Mouse (Mus musculus) hindbrain, embryonic 14.5 days (tissue): ENCODE data around the gene Masp2. TPM values are rescaled to one million over a fixed set of nuclear protein-coding genes. Genes with fewer than 3 reads are reported as not detected.

Experiments used
- ATAC-seq: fragments of 200-750 bp; cut with Nextera tagmentation; 2 replicates; pipeline ENCODE4 v1.8.0; 2017; ENCODE audit warnings: moderate number of reproducible peaks, mild to moderate bottlenecking, moderate TSS enrichment, moderate library complexity; ENCODE audit not compliant: low FRiP score
- DNase-seq: peaks from one replicate; pipeline ENCODE4 v3.0.0-alpha.2; 2015; ENCODE audit warnings: low spot score
- H3K27ac ChIP-seq: fragments of 300-500 bp; sonication (generic); 2 replicates; pipeline ENCODE4 v1.5.1; 2014; ENCODE audit warnings: mild to moderate bottlenecking, moderate library complexity
- H3K27me3 ChIP-seq: fragments of 300-500 bp; sonication (generic); 2 replicates; pipeline ENCODE4 v1.6.1; 2014; ENCODE audit warnings: mild to moderate bottlenecking, low read length, mixed read lengths; ENCODE audit not compliant: control insufficient read depth, insufficient read depth
- H3K36me3 ChIP-seq: fragments of 300-500 bp; sonication (generic); replicated peaks from 2 replicates; pipeline ENCODE4 v1.6.1; 2014; ENCODE audit not compliant: control insufficient read depth, insufficient read depth
- H3K4me1 ChIP-seq: fragments of 300-500 bp; sonication (generic); replicated peaks from 2 replicates; pipeline ENCODE4 v1.6.1; 2014; ENCODE audit warnings: antibody characterized with exemption, low read length, mixed read lengths; ENCODE audit not compliant: control insufficient read depth, insufficient read depth
- H3K4me2 ChIP-seq: fragments of 300-500 bp; sonication (generic); replicated peaks from 2 replicates; pipeline ENCODE4 v1.6.1; 2014; ENCODE audit warnings: mild to moderate bottlenecking, moderate library complexity
- H3K4me3 ChIP-seq: fragments of 300-500 bp; sonication (generic); replicated peaks from 2 replicates; pipeline ENCODE4 v1.5.1; 2014; ENCODE audit warnings: mild to moderate bottlenecking, low read length
- H3K9ac ChIP-seq: fragments of 300-500 bp; sonication (generic); 2 replicates; pipeline ENCODE4 v1.6.1; 2014
- H3K9me3 ChIP-seq: fragments of 300-500 bp; sonication (generic); 2 replicates; pipeline ENCODE4 v1.6.1; 2016; ENCODE audit warnings: low read length; ENCODE audit not compliant: control insufficient read depth
- WGBS: fragments of 180-500 bp; shearing (Covaris S2); extraction: QIAGEN DNeasy Blood & Tissue Kit; methylation state at CpG from one replicate; pipeline ENCODE4 v1.1.7; 2014; 5-methylcytosine and 5-hydroxymethylcytosine counted together
- polyA plus RNA-seq: library from polyadenylated mRNA; unstranded; fragments of >200 nt; fragmentation: Nextera tagmentation; extraction: Ambion mirVana; gene quantifications from 2 replicates; pipeline ENCODE4 v1.2.1, GENCODE M21; 2014

Gene Masp2
- polyA plus RNA-seq, 1 experiment from 2014 or later: 0.20 TPM

DNA sequence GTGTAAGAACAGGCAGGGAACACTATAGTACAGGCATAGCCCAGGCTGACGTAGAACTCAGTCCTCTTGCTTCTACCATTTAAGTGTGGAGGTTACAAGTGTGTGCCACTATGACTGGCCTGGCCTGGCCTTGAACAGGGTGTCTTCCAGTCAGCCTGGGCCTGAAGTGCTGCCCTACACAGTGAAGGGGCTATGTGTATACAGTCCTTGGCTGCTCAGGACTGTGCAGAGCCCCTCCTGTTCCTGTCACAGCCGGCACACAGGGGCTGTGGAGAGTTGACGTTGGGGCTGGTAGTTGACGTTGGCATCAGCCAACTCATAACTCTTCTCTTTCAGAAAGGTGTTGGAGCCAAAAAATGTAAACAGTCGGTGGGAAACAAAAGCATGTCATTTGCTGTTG is 20.9 kb upstream of the Masp2 start:
- H3K27me3 ChIP-seq: no peaks in the 10 kb centered on the region
- WGBS: 93% methylated on average over 5 of the region's 5 CpGs
- peaks cover 70% of the 10 kb centered on the region for H3K36me3 ChIP-seq

DNA sequence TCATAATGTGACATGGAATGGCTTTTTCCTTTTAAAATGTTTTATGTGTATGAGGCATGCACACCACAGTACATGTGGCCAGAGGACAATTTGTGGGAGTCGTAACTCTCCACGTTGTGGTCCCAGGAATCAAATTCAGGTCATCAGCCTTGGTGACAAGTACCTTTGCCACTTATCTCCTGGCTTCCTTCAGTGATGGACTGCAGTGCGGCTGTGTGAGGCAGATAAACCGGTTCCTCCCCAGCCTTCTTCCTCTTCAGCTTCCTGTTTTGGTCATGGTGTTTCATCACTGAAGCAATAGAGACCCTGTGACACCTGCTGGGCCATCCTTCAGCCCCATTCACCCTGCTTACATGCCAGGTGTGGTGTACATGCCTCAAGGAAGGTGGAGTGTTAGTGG is 19.1 kb upstream of the Masp2 start:
- Histone ChIP-seq H3K9me3 (no peaks in the 10 kb centered on the region), H3K4me3 (no peak overlapping the region), H3K36me3 (peaks cover 52% of the 10 kb centered on the region), H3K27ac (no peak overlapping the region), H3K27me3 (no peaks in the 10 kb centered on the region), H3K4me1 (no peaks in the 10 kb centered on the region), H3K9ac (no peak overlapping the region), H3K4me2 (no peak overlapping the region)
- no peak for ATAC-seq
- no peak for DNase-seq
- 80% methylated on average over 4 of the region's 4 CpGs for WGBS

More for the DNA sequence above, 20.9 kb upstream of the Masp2 start:
- no peak overlapping the region for H3K9ac ChIP-seq
- no peak overlapping the region for H3K4me2 ChIP-seq
- no peak overlapping the region for H3K4me3 ChIP-seq
- no peaks in the 10 kb centered on the region for H3K9me3 ChIP-seq
- H3K27ac ChIP-seq: no peak overlapping the region
- no peaks in the 10 kb centered on the region for H3K4me1 ChIP-seq
- ATAC-seq: no peak
- DNase-seq: no peak

DNA sequence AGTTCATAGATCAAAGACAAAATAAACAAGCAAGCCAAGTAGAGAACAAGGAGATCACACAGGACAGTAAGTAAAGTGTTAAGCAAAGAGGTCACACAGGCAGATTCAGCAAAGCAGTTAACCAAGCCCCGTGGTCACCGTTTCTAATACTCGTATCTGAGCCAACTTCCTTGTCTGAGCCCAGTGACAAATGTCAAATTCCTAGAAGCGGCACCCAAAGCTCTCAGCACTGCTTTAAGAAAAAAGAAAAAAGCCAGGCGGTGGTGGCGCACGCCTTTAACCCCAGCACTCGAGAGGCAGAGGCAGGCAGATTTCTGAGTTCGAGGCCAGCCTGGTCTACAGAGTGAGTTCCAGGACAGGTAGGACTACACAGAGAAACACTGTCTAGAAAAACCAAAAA is 15.7 kb upstream of the Masp2 start:
- Histone ChIP-seq H3K4me3 (no peak overlapping the region), H3K27me3 (no peaks in the 10 kb centered on the region), H3K36me3 (peaks cover 18% of the 10 kb centered on the region), H3K9ac (no peak overlapping the region), H3K9me3 (no peaks in the 10 kb centered on the region), H3K4me2 (no peak overlapping the region), H3K4me1 (no peaks in the 10 kb centered on the region), H3K27ac (no peak overlapping the region)
- DNase-seq (no peak), ATAC-seq (no peak)
- 84% methylated on average over 9 of the region's 9 CpGs for WGBS

DNA sequence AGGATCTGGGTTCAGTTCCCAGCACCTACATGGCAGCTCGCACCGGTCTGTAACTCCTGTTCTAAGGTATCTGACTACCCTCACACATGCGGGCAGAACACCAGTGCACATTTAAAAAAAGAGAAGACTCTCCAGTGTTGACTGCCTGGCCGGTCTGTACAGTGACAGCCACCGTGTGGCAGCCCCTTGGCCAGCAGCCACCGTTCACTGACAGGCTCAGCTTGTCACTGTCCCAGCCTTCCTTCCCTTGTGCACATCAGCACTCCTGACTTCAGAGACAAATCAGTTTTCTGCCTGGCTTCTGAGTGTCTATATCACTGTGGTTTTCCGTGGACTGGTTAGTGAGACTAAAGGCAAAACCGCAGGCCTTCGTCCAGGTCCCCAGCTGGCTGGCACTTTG is 13.6 kb upstream of the Masp2 start:
- H3K27ac ChIP-seq: no peak overlapping the region
- peaks cover 12% of the 10 kb centered on the region for H3K4me1 ChIP-seq
- H3K9me3 ChIP-seq: no peaks in the 10 kb centered on the region
- no peak overlapping the region for H3K9ac ChIP-seq
- WGBS: 79% methylated on average over 9 of the region's 9 CpGs
- no peak overlapping the region for H3K4me2 ChIP-seq
- DNase-seq (no peak), ATAC-seq (no peak)
- H3K4me3 ChIP-seq: no peak overlapping the region
- no peaks in the 10 kb centered on the region for H3K27me3 ChIP-seq
- peaks cover 7% of the 10 kb centered on the region for H3K36me3 ChIP-seq

DNA sequence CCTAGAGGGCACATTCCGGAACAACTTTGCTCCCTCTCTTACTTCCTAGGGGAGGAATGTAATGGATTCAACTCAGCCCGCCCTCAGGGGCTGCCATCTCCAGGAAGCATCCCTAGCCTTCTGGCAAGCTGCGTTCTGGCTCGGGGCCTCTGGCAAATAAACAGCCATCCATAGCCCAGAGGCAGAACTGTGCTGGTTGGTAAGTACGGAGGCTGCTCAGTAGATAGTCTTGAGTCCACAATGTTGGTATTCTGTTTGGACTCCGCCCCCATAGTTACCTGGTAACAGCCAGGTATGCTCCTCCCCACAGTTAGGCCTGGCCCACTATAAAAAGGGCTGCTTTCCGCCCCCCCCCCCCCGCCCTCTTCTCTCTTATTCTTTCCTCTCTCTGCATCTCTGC is 12.8 kb upstream of the Masp2 start:
- Histone ChIP-seq H3K9ac (no peak overlapping the region), H3K4me3 (no peak overlapping the region), H3K36me3 (peaks cover 15% of the 10 kb centered on the region), H3K9me3 (no peaks in the 10 kb centered on the region), H3K4me2 (no peak overlapping the region), H3K27me3 (no peaks in the 10 kb centered on the region), H3K4me1 (peaks cover 12% of the 10 kb centered on the region), H3K27ac (no peak overlapping the region)
- WGBS: 71% methylated on average over 6 of the region's 8 CpGs
- ATAC-seq: no peak
- no peak for DNase-seq

DNA sequence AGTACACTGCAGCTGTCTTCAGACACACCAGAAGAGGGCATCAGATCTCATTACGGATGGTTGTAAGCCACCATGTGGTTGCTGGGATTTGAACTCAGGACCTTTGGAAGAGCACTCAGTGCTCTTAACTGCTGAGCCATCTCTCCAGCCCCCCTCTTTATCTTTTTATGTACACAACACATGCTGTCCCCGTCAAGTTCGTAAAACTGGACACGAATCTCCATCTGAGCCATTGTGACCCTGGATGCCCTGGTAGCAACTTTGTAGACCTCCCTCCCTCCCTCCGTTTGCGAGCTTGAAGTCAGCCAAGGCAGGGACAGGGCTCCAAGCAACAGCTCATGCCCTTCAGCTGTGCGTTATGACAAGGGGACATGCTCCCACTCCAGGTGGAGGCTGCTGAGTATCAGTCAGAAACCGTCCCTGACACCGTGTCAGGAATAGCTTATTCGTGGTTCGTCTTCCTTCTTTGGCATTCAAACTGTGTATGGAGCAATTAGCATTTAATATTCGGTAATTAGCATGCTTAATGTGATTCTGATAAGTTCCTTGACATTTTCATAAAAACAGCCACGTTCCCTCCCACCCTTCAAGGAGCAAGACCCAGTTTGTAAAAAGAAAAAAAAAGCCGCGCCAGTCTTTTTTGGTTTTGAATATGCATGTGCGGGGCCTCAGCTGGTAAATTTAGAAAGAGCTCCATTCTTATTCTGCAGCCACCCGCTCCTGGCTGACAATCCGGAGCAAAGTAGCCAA is 11.8 kb upstream of the Masp2 start:
- peaks cover 25% of the 10 kb centered on the region for H3K36me3 ChIP-seq
- ATAC-seq: no peak
- peak overlapping the region; percentile 76 for H3K27ac ChIP-seq
- peaks cover 12% of the 10 kb centered on the region for H3K4me1 ChIP-seq
- DNase-seq: peak; percentile 32
- WGBS: 5% methylated on average over 18 of the region's 18 CpGs
- H3K4me2 ChIP-seq: peak overlapping the region; percentile 88
- no peaks in the 10 kb centered on the region for H3K27me3 ChIP-seq
- no peaks in the 10 kb centered on the region for H3K9me3 ChIP-seq
- H3K4me3 ChIP-seq: peak overlapping the region; percentile 91
- H3K9ac ChIP-seq: peak overlapping the region; percentile 83

DNA sequence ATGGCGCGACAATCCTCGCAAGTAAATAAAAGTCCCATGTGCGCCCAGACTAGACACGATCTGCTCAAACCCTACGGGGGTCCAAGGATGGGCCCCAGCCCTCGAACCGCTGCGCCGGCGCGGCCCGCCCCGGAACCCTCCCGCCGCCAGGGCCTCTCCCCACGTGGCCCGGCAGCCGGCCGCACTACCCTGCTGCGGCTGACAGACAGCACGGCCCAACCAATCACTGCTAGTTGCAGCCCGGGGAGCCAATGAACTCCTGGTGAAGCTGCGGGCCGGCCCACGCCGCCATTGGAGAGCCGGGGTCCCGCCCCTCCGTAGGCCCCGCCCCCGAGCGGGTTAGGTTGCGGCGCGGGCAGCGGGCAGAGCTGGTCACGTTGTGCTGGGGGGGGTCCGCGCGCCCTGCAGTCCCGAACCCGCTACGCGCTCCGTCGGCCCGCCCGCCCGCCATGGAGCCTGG is 11.2 kb upstream of the Masp2 start, which contains the start of gene Srm:
TSS of gene Srm (plus strand) at position 333 of the 460 bp plus-strand sequence.
- Histone ChIP-seq H3K9me3 (no peaks in the 10 kb centered on the region), H3K4me1 (peaks cover 12% of the 10 kb centered on the region), H3K4me2 (peak within 1 kb of the TSS; percentile 88), H3K27ac (peak within 1 kb of the TSS; percentile 76), H3K9ac (peak within 1 kb of the TSS; percentile 83), H3K27me3 (no peaks in the 10 kb centered on the region), H3K4me3 (peak within 1 kb of the TSS; percentile 91), H3K36me3 (peaks cover 31% of the 10 kb centered on the region)
- DNase-seq (peak; percentile 94), ATAC-seq (peak; percentile 99)
- WGBS: under 1% methylated on average over 43 of the region's 50 CpGs

DNA sequence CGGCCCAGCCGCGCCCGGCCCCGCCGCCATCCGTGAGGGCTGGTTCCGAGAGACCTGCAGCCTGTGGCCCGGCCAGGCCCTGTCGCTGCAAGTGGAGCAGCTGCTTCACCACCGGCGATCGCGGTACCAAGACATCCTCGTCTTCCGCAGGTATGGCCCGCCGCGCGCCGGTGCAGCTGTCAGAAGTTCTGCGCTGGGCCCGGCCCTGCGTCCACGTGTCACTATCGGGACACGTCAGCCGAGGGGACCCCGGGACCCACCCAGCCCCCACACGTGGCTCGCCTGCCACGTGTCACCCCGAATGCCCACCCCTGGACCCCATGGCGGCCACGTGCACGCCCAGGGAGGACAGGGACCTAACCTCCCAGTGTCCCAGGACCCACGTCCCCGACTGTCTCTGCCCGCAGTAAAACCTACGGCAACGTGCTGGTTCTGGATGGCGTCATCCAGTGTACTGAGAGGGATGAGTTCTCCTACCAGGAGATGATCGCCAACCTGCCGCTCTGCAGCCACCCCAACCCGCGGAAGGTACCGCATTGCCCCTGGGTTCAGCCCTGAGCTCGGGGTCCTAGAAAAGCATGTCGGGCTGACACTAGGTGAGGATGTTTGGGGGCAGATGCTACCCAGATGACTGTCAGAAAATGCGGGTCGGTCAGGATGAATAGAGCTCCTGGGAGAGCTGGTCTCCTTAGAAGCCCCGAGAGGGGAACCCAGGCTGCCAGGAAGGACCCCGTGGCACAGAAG is 10.5 kb upstream of the Masp2 start:
- 0 out of 2 replicates have a peak overlapping the region, but pooled peaks have one; percentile 16 for H3K27ac ChIP-seq
- no peaks in the 10 kb centered on the region for H3K27me3 ChIP-seq
- H3K4me1 ChIP-seq: peaks cover 12% of the 10 kb centered on the region
- no peaks in the 10 kb centered on the region for H3K9me3 ChIP-seq
- peak overlapping the region; percentile 83 for H3K9ac ChIP-seq
- ATAC-seq (no peak; the same call in 1 of the 2 replicates), DNase-seq (peak; percentile 38)
- peak overlapping the region; percentile 91 for H3K4me3 ChIP-seq
- under 1% methylated on average over 53 of the region's 53 CpGs for WGBS
- peaks cover 37% of the 10 kb centered on the region for H3K36me3 ChIP-seq
- peak overlapping the region; percentile 88 for H3K4me2 ChIP-seq

DNA sequence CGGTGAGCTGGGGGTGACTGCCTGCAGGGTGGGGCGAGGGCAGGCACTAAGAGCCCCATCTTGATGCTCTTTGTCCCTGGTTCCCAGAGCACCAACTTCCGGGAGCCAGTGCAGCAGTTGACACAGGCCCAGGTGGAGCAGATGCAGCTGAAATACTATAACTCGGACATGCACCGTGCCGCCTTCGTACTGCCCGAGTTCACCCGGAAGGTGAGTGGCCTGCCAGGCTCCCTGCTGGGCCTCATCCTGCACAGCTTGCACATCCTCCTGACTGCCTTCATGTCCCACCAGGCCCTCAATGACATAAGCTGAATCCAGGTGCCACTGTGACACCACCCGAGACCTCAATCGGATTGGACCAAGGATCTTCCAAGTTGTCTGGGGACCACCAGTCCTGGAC is 8.4 kb upstream of the Masp2 start:
- peaks cover 52% of the 10 kb centered on the region for H3K36me3 ChIP-seq
- H3K4me3 ChIP-seq: no peak overlapping the region
- DNase-seq (no peak), ATAC-seq (no peak)
- no peaks in the 10 kb centered on the region for H3K27me3 ChIP-seq
- peaks cover 12% of the 10 kb centered on the region for H3K4me1 ChIP-seq
- WGBS: 95% methylated on average over 11 of the region's 11 CpGs
- H3K9ac ChIP-seq: no peak overlapping the region
- H3K9me3 ChIP-seq: no peaks in the 10 kb centered on the region
- no peak overlapping the region for H3K27ac ChIP-seq
- H3K4me2 ChIP-seq: no peak overlapping the region
